Mouse (Mus musculus): ENCODE results near the gene Cela3b. TPM values are rescaled to one million over a fixed set of nuclear protein-coding genes. Genes with fewer than 3 reads are reported as not detected.

Cela3b gene
- polyA plus RNA-seq, 1 experiment from 2014 or later = not detected

- Histone ChIP-seq H3K27me3 (replicated peaks) (peaks cover 8% of the 10 kb centered on the region; the same call in 1 of the 2 replicates), H3K9me3 (no peaks in the 10 kb centered on the region), H3K4me2 (peak overlapping the region; percentile 99), H3K9ac (no peak overlapping the region), H3K4me1 (peaks cover 22% of the 10 kb centered on the region), H3K4me3 (peak overlapping the region; percentile 54; the same call in 1 of the 2 replicates), H3K36me3 (replicated peaks) (no peaks in the 10 kb centered on the region), H3K27ac (no peak overlapping the region)
- no peak for ATAC-seq (replicated peaks)
- WGBS = 40% methylated on average over 15 of the region's 15 CpGs
These were observed 39.7 kb upstream of the Cela3b start for GRCm38 (mm10) chr4:137469845-137470692.

- WGBS = 5% methylated on average over 20 of the region's 20 CpGs
- Histone ChIP-seq H3K27me3 (replicated peaks) (peaks cover 8% of the 10 kb centered on the region; the same call in 1 of the 2 replicates), H3K27ac (no peak overlapping the region), H3K4me2 (peak overlapping the region; percentile 99), H3K4me1 (peaks cover 22% of the 10 kb centered on the region), H3K9ac (peak overlapping the region; percentile 56), H3K4me3 (peak overlapping the region; percentile 54), H3K9me3 (no peaks in the 10 kb centered on the region), H3K36me3 (replicated peaks) (no peaks in the 10 kb centered on the region)
- 0 out of 2 replicates have a peak, but pooled peaks have one; percentile 7 for ATAC-seq (replicated peaks)
These were observed 38.9 kb upstream of the Cela3b start for GRCm38 (mm10) chr4:137469081-137469844.

GRCm38 (mm10) chr4:137468260-137469080 is 38.1 kb upstream of the Cela3b start, which contains the start of gene Hspg2:
Hspg2 (plus strand) TSS chr4:137468769.
- Histone ChIP-seq H3K4me2 (peak within 1 kb of the TSS; percentile 99), H3K36me3 (replicated peaks) (no peaks in the 10 kb centered on the region), H3K27ac (peak within 1 kb of the TSS; percentile 38; the same call in 1 of the 2 replicates), H3K4me1 (peaks cover 22% of the 10 kb centered on the region), H3K9ac (peak within 1 kb of the TSS; percentile 56), H3K27me3 (replicated peaks) (peaks cover 8% of the 10 kb centered on the region; the same call in 1 of the 2 replicates), H3K9me3 (no peaks in the 10 kb centered on the region), H3K4me3 (peak within 1 kb of the TSS; percentile 54)
- WGBS = under 1% methylated on average over 53 of the region's 72 CpGs
- ATAC-seq (replicated peaks) = peak; percentile 90

GRCm38 (mm10) chr4:137467525-137467924 is 37.2 kb upstream of the Cela3b start:
- WGBS = 87% methylated on average over 2 of the region's 2 CpGs
- ATAC-seq (replicated peaks) = no peak
- H3K36me3 ChIP-seq (replicated peaks) = no peaks in the 10 kb centered on the region
- H3K9ac ChIP-seq = no peak overlapping the region
- H3K27me3 ChIP-seq (replicated peaks) = peaks cover 8% of the 10 kb centered on the region; the same call in 1 of the 2 replicates
- H3K27ac ChIP-seq = peak overlapping the region; percentile 38; the same call in 1 of the 2 replicates
- H3K4me2 ChIP-seq = no peak overlapping the region
- peaks cover 22% of the 10 kb centered on the region for H3K4me1 ChIP-seq
- H3K9me3 ChIP-seq = no peaks in the 10 kb centered on the region
- H3K4me3 ChIP-seq = no peak overlapping the region

- ATAC-seq (replicated peaks) = no peak
- H3K4me2 ChIP-seq = no peak overlapping the region
- H3K36me3 ChIP-seq (replicated peaks) = no peaks in the 10 kb centered on the region
- H3K4me1 ChIP-seq = peaks cover 22% of the 10 kb centered on the region
- no peak overlapping the region for H3K9ac ChIP-seq
- H3K9me3 ChIP-seq = no peaks in the 10 kb centered on the region
- H3K27ac ChIP-seq = no peak overlapping the region
- WGBS = 77% methylated on average over 4 of the region's 4 CpGs
- no peak overlapping the region for H3K4me3 ChIP-seq
- H3K27me3 ChIP-seq (replicated peaks) = peaks cover 8% of the 10 kb centered on the region; the same call in 1 of the 2 replicates
These were observed 36.7 kb upstream of the Cela3b start for GRCm38 (mm10) chr4:137466991-137467390.

- Histone ChIP-seq H3K9me3 (no peaks in the 10 kb centered on the region), H3K36me3 (replicated peaks) (no peaks in the 10 kb centered on the region), H3K27ac (no peak overlapping the region), H3K4me3 (no peak overlapping the region), H3K4me1 (peaks cover 22% of the 10 kb centered on the region), H3K27me3 (replicated peaks) (peaks cover 8% of the 10 kb centered on the region; the same call in 1 of the 2 replicates), H3K9ac (no peak overlapping the region), H3K4me2 (no peak overlapping the region)
- no peak for ATAC-seq (replicated peaks)
- WGBS = 69% methylated on average over 13 of the region's 13 CpGs
These were observed 34.9 kb upstream of the Cela3b start for GRCm38 (mm10) chr4:137465125-137465787.

GRCm38 (mm10) chr4:137461981-137462690 is 31.8 kb upstream of the Cela3b start:
- no peak overlapping the region for H3K27ac ChIP-seq
- H3K36me3 ChIP-seq (replicated peaks) = no peaks in the 10 kb centered on the region
- H3K4me3 ChIP-seq = no peak overlapping the region
- no peak overlapping the region for H3K9ac ChIP-seq
- no peaks in the 10 kb centered on the region for H3K27me3 ChIP-seq (replicated peaks)
- ATAC-seq (replicated peaks) = no peak
- no peaks in the 10 kb centered on the region for H3K4me1 ChIP-seq
- H3K9me3 ChIP-seq = no peaks in the 10 kb centered on the region
- 89% methylated on average over 16 of the region's 16 CpGs for WGBS
- no peak overlapping the region for H3K4me2 ChIP-seq

GRCm38 (mm10) chr4:137461217-137461616 is 30.9 kb upstream of the Cela3b start:
- no peak overlapping the region for H3K27ac ChIP-seq
- no peak for ATAC-seq (replicated peaks)
- WGBS = 84% methylated on average over 4 of the region's 4 CpGs
- no peaks in the 10 kb centered on the region for H3K4me1 ChIP-seq
- H3K9ac ChIP-seq = no peak overlapping the region
- no peak overlapping the region for H3K4me2 ChIP-seq
- no peak overlapping the region for H3K4me3 ChIP-seq
- no peaks in the 10 kb centered on the region for H3K36me3 ChIP-seq (replicated peaks)
- no peaks in the 10 kb centered on the region for H3K9me3 ChIP-seq
- H3K27me3 ChIP-seq (replicated peaks) = no peaks in the 10 kb centered on the region

- ATAC-seq (replicated peaks) = no peak
- no peaks in the 10 kb centered on the region for H3K4me1 ChIP-seq
- no peak overlapping the region for H3K4me2 ChIP-seq
- H3K36me3 ChIP-seq (replicated peaks) = no peaks in the 10 kb centered on the region
- no peaks in the 10 kb centered on the region for H3K9me3 ChIP-seq
- no peak overlapping the region for H3K9ac ChIP-seq
- no peak overlapping the region for H3K4me3 ChIP-seq
- no peaks in the 10 kb centered on the region for H3K27me3 ChIP-seq (replicated peaks)
- H3K27ac ChIP-seq = no peak overlapping the region
- 52% methylated on average over 14 of the region's 14 CpGs for WGBS
These were observed 30.3 kb upstream of the Cela3b start for GRCm38 (mm10) chr4:137460676-137461075.

GRCm38 (mm10) chr4:137458861-137459260 is 28.5 kb upstream of the Cela3b start:
- Histone ChIP-seq H3K9ac (no peak overlapping the region), H3K9me3 (no peaks in the 10 kb centered on the region), H3K4me2 (no peak overlapping the region), H3K36me3 (replicated peaks) (no peaks in the 10 kb centered on the region), H3K4me3 (no peak overlapping the region), H3K27me3 (replicated peaks) (no peaks in the 10 kb centered on the region), H3K27ac (no peak overlapping the region), H3K4me1 (no peaks in the 10 kb centered on the region)
- WGBS = 79% methylated on average over 5 of the region's 5 CpGs
- ATAC-seq (replicated peaks) = no peak

GRCm38 (mm10) chr4:137458310-137458709 is 28.0 kb upstream of the Cela3b start:
- WGBS = 86% methylated on average over 9 of the region's 9 CpGs
- H3K4me2 ChIP-seq = no peak overlapping the region
- no peaks in the 10 kb centered on the region for H3K36me3 ChIP-seq (replicated peaks)
- no peak overlapping the region for H3K4me3 ChIP-seq
- no peak for ATAC-seq (replicated peaks)
- H3K9ac ChIP-seq = no peak overlapping the region
- H3K4me1 ChIP-seq = no peaks in the 10 kb centered on the region
- no peak overlapping the region for H3K27ac ChIP-seq
- no peaks in the 10 kb centered on the region for H3K9me3 ChIP-seq
- H3K27me3 ChIP-seq (replicated peaks) = no peaks in the 10 kb centered on the region
